Mouse (Mus musculus) left cerebral cortex, postnatal 14 days (tissue): ENCODE data around the gene Pdia3. TPM values are rescaled to one million over a fixed set of nuclear protein-coding genes. Genes with fewer than 3 reads are reported as not detected.
"Not testable (repeated sequence)": the region's sequence is repeated elsewhere in the genome, so short reads cannot be mapped to it uniquely, and the experiment has no call there.

Experiments
- DNase-seq, 2 experiments: peaks; one replicate each; pipeline ENCODE4 v3.0.0; 2021 to 2022; ENCODE audit warnings: low spot score in 2 of 2, mixed read lengths in 1 of 2
- intact Hi-C: fragments of 180-260 bp; cut with DNase I; formaldehyde crosslinking; loops from one replicate; pipeline ENCODE4 v1.15.1; 2025
- long read RNA-seq, 2 experiments: library from polyadenylated mRNA; stranded (forward); transcript quantifications; one replicate each; pipeline ENCODE4 v2.0.0; 2021
- total RNA-seq, 2 experiments: library from RNA; stranded (reverse); gene quantifications; 2 replicates each; pipeline ENCODE4 v1.2.3; 2021

Gene Pdia3
- total RNA-seq: 100 to 1,000 TPM; 197 to 222 TPM
- long read RNA-seq, experiment 1, transcript Pdia3-201 (13 exons, 2,770 nt): major isoform, 160 of 175 reads
- long read RNA-seq, experiment 1, partial matches to known transcripts: 8 of 175 reads
- long read RNA-seq, experiment 1, other reads (novel, unspliced or antisense): 7 of 175 reads
- long read RNA-seq, experiment 2, transcript Pdia3-201 (13 exons, 2,770 nt): major isoform, 166 of 180 reads
- long read RNA-seq, experiment 2, partial matches to known transcripts: 8 of 180 reads
- long read RNA-seq, experiment 2, other reads (novel, unspliced or antisense): 6 of 180 reads

DNA sequence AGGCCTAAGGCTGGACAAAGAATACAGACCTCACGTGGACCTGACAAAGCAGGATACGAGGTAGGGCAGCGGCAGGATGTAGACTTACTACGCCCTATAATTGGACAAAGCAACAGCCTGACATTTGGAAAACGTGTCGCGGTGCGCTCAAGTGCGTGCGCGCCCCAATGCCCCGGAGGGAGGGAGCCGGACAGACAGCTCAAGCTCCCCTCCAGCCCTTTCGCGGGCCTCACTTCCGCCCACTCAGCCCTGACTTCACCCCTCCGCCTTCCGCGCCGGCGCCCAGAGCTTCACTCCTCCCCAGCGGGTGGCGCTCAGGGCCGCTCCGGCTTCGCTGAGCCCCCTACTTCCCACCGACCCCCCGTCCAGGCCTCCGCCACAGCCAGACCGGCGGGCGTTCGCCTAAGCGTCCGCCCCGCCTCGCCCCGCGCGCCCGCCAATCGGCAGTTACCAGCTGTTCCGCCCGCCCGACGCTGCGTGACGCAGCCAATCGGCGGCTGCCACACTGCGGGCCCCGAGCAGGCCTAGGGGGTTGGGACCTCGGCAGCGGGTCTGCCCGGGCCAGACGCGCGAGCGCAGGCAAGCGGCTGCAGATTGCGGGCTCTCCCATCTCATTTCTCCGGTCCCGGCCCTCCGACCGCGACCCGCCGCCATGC is at the start of gene Pdia3, which contains the start of gene Catsper2:
Pdia3 (plus strand) TSS at position 389 of the 656 bp plus-strand sequence.
Catsper2 (minus strand) TSS at position 406 of the 656 bp plus-strand sequence.
- DNase-seq: peak; percentile 95 to 96
- intact Hi-C loops: no loop called here

DNA sequence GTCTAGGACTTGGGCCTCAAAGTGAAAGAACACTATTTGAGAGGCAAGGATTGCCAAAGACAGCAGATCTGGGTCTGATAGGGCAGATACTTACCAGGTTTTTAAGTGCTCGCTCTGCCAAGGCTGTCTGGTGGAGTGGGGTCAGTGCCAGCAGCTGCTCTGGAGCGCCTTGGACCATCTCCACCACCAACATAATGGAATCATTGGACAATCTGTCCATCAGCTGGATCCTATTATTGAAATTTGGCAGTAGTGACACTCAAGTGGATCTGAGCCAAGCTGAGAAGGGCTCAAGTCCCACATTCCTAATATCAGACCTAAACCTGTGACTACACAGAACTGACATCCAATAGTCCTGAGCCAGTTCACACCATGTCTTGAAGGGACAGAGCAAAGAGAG is 44.7 kb upstream of the Pdia3 start:
- intact Hi-C loops: no loop called here
- no peak for DNase-seq

DNA sequence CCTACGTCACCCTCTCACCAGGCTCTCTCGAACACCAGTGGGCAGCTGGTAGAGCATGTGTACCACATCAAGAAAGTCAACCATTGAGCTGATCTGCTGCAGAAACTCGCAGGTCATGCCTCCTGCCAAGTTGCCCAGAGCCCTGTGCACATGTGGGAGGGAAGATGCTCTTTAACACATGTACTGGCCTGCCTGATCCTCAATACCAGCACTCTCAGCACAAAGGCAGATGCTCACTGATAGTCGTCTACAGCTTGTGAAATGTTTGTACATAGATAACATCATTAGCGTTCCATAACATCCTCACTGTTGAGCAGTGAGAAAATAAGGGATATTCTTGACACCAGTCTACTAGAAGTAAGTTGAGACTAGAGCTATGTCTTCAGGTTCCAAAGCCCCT is 42.7 kb upstream of the Pdia3 start:
- intact Hi-C loops: no loop called here
- no peak for DNase-seq

DNA sequence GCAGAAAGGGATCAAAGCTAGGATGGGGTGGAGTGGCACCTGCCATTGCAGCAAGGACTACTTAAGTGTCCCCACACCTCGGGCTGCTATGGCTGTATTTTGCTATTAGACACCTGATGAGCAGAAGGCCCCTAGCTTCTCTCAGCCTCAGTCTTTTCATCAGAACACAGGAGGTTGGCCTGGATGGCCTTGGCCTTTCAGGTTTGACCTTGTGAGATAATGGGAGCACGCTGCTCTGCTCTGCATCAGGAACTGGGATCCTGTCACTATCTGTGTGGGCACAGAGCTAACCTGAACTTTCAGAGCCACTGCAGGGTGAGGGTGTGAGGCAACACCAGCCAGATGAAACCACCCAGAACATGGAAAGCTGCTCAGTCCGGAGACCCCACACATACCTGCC is 41.3 kb upstream of the Pdia3 start:
- no peak for DNase-seq
- intact Hi-C loops: no loop called here

DNA sequence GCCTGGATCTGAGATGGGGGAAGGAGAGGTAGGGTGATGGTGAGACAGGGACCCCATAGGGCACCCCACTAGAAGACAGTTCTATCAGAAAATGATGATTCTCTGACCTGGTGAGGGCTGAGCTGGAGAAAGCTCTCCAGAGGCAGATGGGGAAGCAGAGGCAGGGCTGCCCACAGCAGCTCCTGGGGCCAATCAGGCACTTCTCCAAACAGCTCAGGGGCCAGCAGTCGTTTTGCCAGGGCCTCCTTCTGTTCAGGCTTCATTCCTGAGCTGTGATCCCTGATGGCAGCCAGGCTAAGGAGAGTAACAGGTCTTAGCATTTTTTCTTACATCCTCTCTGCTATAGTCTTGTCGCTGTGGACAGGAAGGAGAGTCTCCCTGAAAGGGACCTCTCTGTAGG is 38.8 kb upstream of the Pdia3 start:
- DNase-seq: no peak
- intact Hi-C loops: no loop called here

DNA sequence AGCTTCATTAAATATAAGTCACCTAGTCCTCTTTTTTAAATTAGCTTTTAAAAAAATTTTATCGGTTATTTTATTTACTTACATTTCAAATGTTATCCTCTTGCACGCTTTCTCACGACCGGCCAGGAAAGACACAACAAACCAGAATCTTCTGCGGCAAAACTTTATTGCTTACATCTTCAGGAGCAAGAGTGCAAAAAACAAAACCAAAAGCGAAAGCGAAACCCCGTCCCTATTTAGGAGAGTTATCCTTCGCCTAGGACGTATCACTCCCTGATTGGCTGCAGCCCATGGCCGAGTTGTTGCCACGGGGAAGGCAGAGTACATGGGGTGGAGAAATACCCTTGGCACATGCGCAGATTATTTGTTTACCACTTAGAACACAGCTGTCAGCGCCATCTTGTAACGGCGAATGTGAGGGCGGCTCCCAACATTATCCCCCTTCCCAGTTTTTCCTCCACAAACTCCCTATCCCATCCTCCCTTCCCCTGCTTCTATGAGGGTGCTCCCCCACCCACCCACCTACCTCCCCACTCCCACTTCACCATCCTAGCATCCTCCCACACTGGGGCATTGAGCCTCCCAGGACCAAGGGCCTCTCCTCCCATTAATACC is 26.5 kb upstream of the Pdia3 start, which contains the start of gene Strc:
Strc (minus strand) TSS at position 208 of the 615 bp plus-strand sequence.
- DNase-seq, intact Hi-C loops: not testable (repeated sequence)

DNA sequence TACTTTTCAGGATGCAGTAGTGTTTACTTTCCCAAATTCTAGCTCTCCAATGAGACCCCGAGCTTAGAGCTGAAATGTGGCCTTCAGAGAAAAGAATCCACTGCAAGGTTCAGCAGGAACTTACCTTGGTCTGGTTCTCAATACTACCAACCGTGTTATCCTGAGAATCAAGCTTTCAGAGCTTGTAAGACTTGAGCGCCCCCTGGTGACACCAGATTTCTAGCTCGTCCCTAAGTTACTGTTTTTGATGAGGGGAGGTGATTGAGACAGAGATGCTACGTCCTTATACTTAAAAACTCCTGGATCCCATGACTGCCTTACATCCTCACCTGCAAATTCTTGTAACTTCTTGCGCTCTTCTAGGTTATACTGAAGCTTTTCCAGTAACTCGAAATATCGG is 17.0 kb upstream of the Pdia3 start:
- intact Hi-C loops: no loop called here
- peak; percentile 71 to 93 for DNase-seq

DNA sequence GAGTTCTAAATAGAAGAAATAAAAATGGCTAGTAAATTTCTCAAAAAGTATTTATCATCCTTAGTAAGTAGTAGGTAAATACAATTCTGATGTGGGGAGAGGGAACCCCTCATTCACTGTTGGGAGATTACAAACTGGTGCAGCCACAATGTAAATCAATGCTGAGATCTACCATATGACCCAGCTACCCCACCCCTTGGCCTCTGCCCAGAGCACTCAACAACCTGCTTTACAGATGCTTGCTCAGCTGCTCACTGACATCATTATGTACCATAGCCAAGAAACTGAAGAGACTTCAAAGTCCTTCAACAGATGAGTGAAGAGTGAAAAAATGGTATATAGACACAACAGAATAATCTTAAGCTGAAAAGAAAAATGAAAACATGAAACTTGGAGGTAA is 10.3 kb upstream of the Pdia3 start:
- intact Hi-C loops: no loop called here

DNA sequence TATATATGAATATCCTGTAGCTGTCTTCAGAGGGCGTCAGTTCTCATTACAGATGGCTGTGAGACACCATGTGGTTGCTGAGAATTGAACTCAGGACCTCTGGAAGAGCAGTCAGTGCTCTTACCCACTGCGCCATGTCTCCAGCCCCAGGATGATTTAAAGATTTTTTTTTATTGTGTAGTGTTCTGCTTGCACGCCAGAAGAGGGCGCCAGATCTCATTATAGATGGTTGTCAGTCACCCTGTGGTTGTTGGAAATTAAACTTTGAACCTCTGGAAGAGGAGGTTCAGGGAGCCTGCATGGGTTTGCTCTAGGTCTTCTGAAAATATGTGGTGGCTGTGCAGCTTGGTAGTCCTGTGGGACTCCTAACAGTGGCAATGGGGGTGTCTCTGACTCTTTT is 5.4 kb upstream of the Pdia3 start:
- no peak for DNase-seq
- intact Hi-C loops: no loop called here

More for the DNA sequence above, 10.3 kb upstream of the Pdia3 start:
- no peak for DNase-seq

DNA sequence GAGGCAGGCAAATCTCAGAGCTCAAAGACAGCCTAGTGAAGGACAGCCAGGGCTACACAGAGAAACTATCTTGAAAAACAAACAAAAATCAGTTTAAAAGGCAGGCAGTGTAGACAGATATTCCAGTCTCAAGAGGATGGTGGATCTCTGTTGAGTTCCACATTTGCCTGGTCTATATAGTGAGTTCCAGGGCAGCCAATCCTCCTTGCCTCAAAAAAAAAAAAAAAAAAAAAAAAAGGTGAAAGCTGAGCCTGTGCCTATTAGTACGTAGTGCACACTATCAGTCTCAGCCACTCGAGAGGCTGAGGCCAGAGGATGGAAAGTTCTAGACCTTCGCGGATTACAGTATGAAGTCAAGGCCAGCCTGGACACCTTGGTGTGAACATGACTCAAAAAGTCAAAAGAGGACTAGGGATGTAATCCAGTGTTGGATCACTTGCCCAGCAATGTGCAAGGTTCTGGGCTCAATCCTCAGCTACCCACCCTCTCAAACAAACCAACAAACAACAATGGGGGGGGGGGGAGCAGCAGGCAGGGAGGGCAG is 660 bp upstream of the Pdia3 start:
- intact Hi-C loops: no loop called here
- DNase-seq: peak in 1 of 2 experiments; percentile 18

DNA sequence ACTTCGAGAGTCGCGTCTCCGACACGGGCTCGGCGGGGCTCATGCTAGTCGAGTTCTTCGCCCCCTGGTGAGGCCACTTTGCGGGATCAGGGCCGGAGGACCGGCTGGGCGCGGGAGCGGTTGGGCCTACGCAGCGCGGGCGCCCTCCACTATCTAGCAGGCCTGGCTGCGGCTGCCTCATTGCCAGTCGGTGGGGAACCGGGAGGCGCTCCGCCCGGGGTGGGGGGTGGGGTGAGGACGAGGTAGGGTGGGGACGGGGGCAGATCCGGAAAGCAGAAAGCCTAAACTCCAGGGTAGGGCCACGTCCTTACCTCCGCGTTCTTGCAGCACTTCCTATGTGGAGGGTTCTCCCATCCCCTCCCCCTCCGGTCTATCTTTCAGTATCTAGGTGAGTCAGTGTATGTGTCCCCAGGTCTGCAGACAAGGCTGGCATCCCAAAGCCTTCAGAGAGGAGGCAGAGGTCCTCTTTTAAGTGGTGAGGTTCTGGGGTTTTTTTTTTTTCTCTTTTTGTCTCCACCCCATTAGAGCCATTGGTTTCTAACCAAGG is 637 bp downstream of the Pdia3 start:
- intact Hi-C loops: no loop called here
- peak; percentile 20 to 30 for DNase-seq

DNA sequence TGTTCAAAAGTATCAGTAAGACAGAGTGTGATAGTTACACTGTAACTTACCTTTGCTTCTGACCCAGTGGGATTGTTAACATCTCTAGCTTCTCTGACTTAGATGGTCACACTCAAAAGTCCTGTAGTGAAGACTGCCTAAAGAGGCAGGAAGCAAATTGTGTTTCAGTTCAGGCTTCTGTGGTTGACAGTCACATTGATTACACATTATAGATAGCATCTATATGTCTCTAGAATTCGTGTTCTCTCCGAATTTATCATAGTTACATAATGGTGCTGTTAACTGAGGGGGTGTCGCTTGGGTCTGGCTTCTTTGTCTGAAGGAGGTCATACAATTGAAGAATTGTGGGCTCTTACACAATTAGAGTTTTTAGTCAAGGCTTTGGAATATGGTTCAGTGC is 1.5 kb downstream of the Pdia3 start:
- no peak for DNase-seq
- intact Hi-C loops: no loop called here

DNA sequence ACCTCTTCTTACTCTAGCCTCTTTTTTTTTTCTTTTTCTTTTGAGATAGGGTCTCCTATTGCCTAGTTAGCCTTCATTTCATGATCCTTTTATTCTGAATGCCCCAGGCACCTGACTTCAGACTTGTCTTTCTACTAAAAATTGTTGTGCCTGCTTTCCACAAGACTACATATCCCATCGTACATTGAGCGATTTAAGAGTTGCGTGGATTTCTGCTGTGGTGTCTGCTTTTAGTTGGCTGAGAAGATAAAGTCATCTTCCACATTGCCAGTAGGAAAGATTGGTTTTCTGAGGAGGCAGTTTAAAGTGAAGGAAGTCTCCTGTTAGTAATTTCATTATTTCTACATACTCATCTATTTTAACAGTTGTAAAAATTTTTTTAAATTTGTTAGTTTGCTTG is 2.0 kb downstream of the Pdia3 start:
- DNase-seq: peak; percentile 21 to 26
- intact Hi-C loops: no loop called here

DNA sequence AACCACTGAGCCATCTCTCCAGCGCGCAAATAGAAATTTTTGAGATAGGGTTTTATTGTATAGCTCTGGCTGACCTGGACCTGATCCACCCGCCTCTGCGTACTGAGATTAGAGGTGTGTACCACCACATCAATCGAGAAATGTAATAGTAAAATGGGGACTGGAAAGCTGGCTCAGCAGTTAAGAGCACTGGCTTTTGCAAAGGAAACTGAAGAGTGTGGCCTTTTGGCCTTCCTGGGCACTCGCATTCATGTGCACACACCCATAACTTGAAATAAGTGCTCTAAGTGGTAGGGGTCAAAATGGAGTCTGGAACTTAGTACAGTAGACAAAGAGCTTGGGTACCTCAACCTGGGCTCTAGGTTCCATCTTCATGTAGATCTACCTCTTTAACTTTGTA is 2.8 kb downstream of the Pdia3 start:
- intact Hi-C loops: no loop called here
- no peak for DNase-seq

DNA sequence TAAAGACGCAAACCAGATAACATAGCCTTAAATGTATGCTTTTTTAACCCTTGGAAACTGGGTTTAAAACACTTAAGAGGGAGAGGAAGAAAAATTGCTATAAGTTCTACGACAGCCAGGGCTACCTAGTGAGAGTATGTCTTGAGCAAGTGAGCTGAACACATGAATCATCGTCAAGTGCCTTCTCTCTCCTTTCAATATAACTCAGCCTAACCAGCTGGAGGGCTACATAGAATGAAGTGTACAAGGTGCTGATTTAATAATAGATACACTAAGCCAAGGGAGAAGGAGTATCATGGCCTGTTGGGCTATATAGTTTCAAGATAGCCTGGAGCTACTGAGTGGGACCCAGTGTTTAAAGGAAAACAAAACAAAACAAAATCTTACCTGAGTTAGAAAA is 4.9 kb downstream of the Pdia3 start:
- no peak for DNase-seq
- intact Hi-C loops: no loop called here

DNA sequence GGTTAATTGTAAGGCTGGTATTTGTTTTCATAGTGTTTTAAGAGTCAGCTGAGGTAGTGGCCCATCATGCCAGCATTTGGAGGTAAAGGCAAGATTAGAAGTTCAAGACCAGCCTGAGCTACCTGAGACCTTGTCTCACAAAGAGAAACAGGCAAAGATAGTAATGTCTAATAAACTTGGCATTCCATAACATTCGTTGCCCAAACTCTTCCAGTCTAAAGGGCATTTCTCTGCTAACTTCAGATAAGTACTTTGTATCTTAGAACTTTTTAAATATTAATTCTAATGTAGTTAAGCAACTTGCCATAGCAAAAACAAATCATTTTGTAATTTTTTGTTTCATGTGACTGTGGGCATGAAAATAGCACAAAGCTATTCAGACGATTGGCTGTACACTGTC is 9.6 kb downstream of the Pdia3 start:
- DNase-seq: no peak
- intact Hi-C loops: no loop called here

DNA sequence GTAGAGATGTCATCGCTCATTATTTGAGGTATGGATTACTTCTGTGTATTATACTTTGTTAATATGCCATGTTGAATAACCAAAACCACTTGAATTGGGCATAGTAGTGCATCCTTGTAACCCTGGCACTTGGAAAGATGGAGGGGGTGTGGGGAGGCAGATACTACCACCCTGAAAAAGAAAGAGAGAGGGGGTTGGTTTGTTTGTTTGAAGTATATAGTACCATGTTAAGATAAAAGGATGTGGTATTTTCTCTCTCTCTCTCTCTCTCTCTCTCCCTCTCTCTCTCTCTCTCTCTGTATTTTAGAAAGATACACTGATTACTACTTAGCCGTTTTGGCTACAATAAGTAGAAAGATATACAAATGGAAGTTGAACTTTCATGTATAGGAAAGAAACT is 12.3 kb downstream of the Pdia3 start:
- intact Hi-C loops: no loop called here
- DNase-seq: no peak

DNA sequence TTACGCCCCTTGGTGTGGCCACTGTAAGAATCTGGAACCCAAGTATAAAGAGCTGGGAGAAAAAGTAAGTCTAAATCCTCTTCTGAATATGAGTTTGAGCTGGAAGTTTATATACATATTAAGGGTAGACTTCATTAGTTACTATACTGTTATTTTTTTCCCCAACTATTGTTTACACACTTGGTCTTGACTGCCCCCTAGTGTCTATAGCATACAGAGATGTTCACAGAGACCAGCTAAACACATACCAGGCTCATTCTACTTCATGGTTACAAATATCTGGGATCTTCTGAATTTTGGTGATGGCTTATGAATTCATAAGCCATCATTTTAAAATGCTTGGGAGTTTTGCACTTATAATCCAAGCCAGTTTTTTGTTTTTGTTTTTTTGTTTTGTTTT is 21.3 kb downstream of the Pdia3 start:
- intact Hi-C loops: no loop called here

DNA sequence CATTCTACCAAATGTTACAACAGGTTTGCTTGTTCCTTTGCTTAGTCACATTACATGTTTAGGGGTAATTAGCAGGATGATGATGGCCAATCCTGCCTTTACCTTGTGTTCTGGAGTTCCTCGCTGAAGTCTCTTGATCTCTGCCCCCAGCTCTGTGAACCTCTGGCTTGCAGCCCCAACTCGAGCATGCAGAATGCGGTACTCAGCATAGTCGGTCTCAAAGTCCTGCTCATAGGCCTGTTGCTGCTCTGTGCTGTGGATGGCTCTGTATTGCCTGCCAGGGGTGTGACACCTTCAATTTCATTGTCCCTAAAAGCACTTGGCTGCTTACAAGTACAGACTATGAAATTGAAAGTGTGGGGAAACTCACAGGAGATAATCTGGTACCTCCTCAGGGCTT is 26.2 kb downstream of the Pdia3 start:
- intact Hi-C loops: no loop called here
- DNase-seq: no peak

More for the DNA sequence above, 21.3 kb downstream of the Pdia3 start:
- DNase-seq: no peak
